Mouse (Mus musculus) erythroblast, embryonic 14.5 days (primary cell): ENCODE data around the gene Slc4a1.

Experiments used
- GATA1 ChIP-seq: IDR thresholded peaks from 2 replicates; pipeline ENCODE4 v1.6.1; 2012; ENCODE audit warnings: low read length, inconsistent platforms, mixed read lengths
- TAL1 ChIP-seq: IDR thresholded peaks from 3 replicates; pipeline ENCODE4 v1.6.1; 2012; ENCODE audit warnings: low read length, inconsistent platforms, mixed read lengths

DNA sequence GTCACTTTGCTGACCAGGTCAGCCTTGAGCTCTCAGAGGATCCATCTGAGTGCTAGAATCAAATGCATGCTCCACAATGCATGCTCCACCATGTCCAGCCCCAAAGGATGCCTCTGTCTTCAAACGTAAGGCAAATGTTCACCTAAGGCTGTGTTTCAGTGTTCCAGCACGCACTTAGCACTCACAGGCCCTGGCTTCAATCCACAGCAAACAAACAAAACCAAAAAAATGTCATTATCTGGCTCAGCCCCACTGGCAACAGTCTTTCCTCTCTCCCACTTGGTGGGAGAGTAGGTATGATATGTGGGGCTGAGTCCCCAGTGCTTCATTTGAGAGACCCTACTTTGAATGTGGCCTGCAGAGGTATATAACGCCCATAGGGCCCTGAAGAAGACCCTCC, 45.1 kb upstream of the Slc4a1 start:
- no peak for TF ChIP-seq TAL1
- TF ChIP-seq GATA1: no peak
